Mouse (Mus musculus): ENCODE data around the gene Shq1.

Shq1 gene

GRCm38 (mm10) chr6:100528556-100528955 lies 142.4 kb downstream of the Shq1 start:
- DNase-seq (ENCODE audit: low spot score) = no peak

GRCm38 (mm10) chr6:100527972-100528371 lies 143.0 kb downstream of the Shq1 start:
- no peak for DNase-seq (ENCODE audit: low spot score)

- DNase-seq (ENCODE audit: low spot score) = no peak
Observed at GRCm38 (mm10) chr6:100527161-100527560, 143.8 kb downstream of the Shq1 start.

- no peak for DNase-seq (ENCODE audit: low spot score)
Observed at GRCm38 (mm10) chr6:100526066-100526465, 144.9 kb downstream of the Shq1 start.

- DNase-seq (ENCODE audit: low spot score) = no peak
Observed at GRCm38 (mm10) chr6:100525496-100525895, 145.5 kb downstream of the Shq1 start.

GRCm38 (mm10) chr6:100522495-100522894 lies 148.5 kb downstream of the Shq1 start:
- no peak for DNase-seq (ENCODE audit: low spot score)

GRCm38 (mm10) chr6:100521615-100522398 lies 149.2 kb downstream of the Shq1 start:
- no peak for DNase-seq (ENCODE audit: low spot score)

GRCm38 (mm10) chr6:100520558-100521099 lies 150.3 kb downstream of the Shq1 start:
- no peak for DNase-seq (ENCODE audit: low spot score)

- DNase-seq (ENCODE audit: low spot score) = no peak
Observed at GRCm38 (mm10) chr6:100519837-100520236, 151.1 kb downstream of the Shq1 start.
